Mouse (Mus musculus): ENCODE measurements around the gene Pkn1.

The Pkn1 gene

GRCm38 (mm10) chr8:83654725-83655124 is 44.3 kb downstream of the Pkn1 start:
- DNase-seq (ENCODE audit: low spot score in 2 of 2): no peak

GRCm38 (mm10) chr8:83653662-83654017 is 45.3 kb downstream of the Pkn1 start:
- DNase-seq (ENCODE audit: low spot score in 2 of 2): no peak

- peak in 1 of 2 experiments; percentile 59 for DNase-seq (ENCODE audit: low spot score in 2 of 2)
These were observed 46.0 kb downstream of the Pkn1 start for GRCm38 (mm10) chr8:83652744-83653661.

DNA sequence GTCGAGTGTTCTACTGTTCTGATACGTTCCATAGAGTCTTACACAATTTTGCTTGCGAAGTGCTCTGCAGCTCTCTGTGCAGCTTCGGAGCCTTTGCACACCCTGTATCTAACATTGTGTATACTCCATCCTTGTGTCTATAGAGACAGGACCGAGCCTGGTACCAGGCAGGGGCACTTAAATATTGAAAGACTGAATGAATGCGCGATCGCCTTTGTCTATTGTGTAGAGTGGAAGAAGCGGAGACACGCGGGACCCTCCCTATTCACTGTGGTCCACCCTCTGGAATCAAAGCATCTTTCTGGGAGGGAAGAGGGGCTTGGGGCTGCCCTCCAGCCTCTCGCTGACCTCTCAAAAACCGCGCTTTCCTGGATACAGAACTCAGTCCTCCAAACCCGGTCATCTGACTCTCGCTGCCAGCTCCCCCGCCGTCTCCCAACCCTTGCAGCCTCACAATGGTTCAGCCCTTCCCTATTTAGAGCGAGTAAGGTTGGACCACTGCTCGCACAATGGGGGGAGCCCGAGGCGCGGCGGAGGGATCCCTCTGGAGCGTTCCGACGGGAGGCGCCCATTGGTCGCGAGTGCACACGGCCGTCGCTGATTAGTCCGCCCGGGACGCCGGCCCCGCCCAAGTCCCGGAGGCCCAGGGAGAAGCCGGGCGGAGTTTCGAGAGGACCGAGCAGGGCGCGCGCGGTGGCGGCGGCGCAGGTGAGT is 46.8 kb downstream of the Pkn1 start, which contains the start of gene Gipc1:
Gene Gipc1 (plus strand): TSS at position 648 of the 714 bp plus-strand sequence.
- DNase-seq (ENCODE audit: low spot score in 2 of 2): peak; percentile 80 to 95

DNA sequence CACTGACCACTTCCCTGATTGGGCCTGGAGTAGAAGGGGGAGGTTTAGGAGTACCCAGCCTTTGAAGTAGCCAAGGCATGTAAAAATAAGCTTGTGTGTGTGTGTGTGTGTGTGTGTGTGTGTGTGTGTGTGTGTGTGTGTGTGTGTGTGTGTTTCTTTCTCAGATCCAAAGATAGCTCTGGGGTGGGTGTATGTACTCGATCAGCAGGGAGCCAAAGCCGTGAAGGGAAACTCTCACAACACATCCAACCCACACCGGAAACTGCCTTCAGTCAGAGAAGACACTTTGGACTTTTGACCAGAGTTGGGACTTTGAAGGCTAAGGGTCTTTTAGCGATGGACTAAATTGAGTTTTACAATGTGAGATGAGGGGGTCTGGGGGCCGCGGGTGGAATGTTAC is 49.3 kb downstream of the Pkn1 start:
- no peak for DNase-seq (ENCODE audit: low spot score in 2 of 2)

DNA sequence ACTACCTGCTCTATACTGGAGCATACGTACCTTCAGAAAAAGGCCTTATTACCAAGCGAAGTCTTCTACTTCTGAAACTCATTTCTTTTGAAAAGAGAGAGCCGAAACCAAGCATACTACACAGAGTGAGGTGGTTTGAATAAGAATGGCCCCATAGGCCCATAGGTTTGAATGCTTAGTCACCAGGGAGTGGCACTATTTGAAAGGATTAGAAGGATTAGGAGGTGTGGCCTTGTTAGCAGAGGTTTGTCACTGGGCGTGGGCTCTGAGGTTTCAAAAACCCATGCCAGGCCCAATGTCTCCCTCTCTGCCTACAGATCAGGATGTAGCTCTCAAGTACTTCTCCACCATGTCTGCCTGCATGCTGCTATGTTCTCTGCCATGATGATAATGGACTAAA is 50.9 kb downstream of the Pkn1 start:
- no peak for DNase-seq (ENCODE audit: low spot score in 2 of 2)

DNA sequence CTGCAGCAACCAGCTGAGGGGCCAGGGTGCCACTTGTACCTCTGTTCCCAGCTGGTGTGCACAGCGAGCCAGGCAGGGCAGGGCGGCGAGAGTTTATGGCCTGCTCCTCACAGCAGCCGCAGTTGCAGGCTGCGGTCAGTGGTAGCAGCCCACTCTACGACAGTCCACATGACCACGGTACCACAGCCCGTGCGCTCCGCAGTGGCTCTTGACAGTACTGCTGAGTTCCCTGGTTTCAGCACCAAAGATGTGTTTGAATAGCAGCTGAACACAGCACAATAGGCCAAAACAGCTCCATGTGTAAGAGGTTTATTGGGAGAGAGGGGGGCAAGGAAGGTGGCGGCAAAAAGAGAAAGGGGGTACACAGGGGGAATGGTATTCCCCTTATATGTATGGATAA is 51.5 kb downstream of the Pkn1 start:
- no peak for DNase-seq (ENCODE audit: low spot score in 2 of 2)

DNA sequence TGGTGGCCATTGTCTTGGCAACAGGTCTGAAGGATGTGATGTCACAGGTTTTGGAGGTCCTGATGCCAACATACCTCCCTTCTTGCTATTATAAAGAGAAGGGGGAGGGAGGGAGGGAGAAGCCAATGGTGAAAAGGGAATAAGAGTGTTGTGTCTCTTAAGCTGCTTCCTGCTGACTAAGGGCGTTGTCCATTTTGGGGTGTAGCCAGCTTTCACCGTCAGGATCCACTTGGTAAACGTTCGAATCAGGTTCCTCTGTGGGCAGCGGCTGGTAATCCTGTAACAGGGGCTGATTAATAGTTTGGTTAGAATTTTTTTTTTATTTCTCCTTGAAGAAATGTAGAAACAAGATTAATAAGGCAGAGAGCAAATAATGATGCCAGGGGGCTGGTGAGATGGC is 59.3 kb downstream of the Pkn1 start:
- DNase-seq (ENCODE audit: low spot score in 2 of 2): no peak

GRCm38 (mm10) chr8:83638856-83639255 is 60.1 kb downstream of the Pkn1 start:
- DNase-seq (ENCODE audit: low spot score in 2 of 2): no peak

GRCm38 (mm10) chr8:83632083-83632707 is 66.8 kb downstream of the Pkn1 start:
- DNase-seq (ENCODE audit: low spot score in 2 of 2): no peak

GRCm38 (mm10) chr8:83625676-83626299 is 73.2 kb downstream of the Pkn1 start:
- DNase-seq (ENCODE audit: low spot score in 2 of 2): no peak

- no peak for DNase-seq (ENCODE audit: low spot score in 2 of 2)
These were observed 74.2 kb downstream of the Pkn1 start for GRCm38 (mm10) chr8:83624739-83625138.

DNA sequence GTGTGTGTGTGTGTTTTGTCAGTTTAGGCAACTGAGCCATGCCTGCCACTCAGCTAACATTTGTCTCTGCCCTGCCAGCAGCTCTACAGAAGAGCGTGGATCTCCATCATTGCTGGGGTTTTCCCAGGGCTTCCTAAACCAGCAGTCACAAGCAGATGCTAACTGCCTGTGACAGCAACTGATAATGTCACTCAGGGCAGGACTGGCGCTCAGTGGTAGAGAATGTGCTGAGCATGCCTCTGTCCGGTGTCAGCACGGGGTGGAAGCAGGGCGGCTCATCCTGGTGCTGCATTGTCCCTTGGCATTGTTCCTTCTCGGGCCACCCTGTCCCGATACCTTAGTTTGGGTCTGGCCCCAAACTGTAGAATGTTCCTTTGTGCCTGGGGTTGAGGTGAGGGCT is 75.4 kb downstream of the Pkn1 start:
- no peak for DNase-seq (ENCODE audit: low spot score in 2 of 2)

- DNase-seq (ENCODE audit: low spot score in 2 of 2): peak; percentile 76 to 87
These were observed 76.5 kb downstream of the Pkn1 start for GRCm38 (mm10) chr8:83622389-83622989.

- DNase-seq (ENCODE audit: low spot score in 2 of 2): no peak
These were observed 77.1 kb downstream of the Pkn1 start for GRCm38 (mm10) chr8:83621691-83622388.

GRCm38 (mm10) chr8:83619568-83620285 is 79.3 kb downstream of the Pkn1 start:
- DNase-seq (ENCODE audit: low spot score in 2 of 2): peak in 1 of 2 experiments; percentile 76

GRCm38 (mm10) chr8:83618566-83618965 is 80.4 kb downstream of the Pkn1 start:
- DNase-seq (ENCODE audit: low spot score in 2 of 2): no peak

GRCm38 (mm10) chr8:83617111-83617510 is 81.9 kb downstream of the Pkn1 start:
- DNase-seq (ENCODE audit: low spot score in 2 of 2): no peak

DNA sequence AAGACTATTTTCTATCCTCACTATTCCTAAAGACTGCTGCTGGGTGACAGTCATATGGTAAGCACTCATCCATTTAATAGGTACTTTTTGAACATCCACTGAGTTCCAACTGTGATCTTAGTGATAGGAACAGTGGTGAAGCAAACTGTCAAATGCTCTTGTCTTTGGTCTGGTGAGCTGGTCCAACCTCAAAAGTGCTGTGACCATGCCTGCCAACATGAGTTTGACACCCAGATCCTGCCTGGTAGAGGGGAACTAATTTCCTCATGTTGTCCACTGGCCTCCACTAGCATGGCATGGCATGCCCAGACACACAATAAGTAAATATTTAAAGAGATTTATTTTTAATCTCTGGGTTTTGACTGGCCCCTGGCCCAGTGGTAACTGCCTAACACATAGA is 82.4 kb downstream of the Pkn1 start:
- DNase-seq (ENCODE audit: low spot score in 2 of 2): peak in 1 of 2 experiments; percentile 20

Data from urinary bladder, adult 18-20 months (tissue).